ENCODE assay signal across 8 mouse cellular contexts in the genomic region with DNA sequence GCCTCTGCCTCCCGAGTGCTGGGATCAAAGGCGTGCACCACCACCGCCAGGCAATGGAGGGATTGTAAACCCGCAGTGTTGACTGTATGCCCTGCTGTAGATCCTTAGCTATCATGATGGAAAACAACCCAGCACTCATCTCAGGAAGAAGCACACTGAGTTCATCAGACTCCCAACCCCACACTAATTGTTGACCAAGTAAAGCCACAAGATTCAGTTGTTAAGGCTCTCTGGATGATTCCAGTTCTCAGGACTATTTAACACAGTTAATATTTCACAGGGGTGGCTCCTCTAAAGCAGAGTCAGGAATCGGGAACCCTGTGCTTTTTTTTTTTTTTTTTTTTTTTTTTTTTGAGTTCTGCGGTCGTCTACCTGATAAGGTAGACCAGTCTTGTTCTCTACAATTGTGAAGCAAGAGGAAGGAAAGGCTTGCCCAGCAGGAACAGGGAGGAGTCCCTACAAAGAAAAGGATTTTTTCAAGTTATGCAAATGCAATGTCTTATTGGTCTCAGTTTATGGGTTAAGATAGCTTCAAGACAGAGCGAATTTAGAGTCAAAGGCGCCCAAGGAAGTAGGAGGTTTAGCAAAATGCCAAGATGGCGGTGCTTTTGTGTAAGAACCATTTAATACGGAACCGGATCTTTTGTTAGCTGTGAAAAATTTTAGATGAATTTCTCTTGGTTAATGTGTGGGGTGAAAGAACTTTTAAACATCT. TPM values are rescaled to one million over a fixed set of nuclear protein-coding genes. Genes with fewer than 3 reads are reported as not detected.
A peak's percentile ranks its signal among the peaks of the same experiment; 100 is the strongest.
DNase-seq lines count a peak whose midpoint lies in the region; ATAC-seq lines count a peak whose summit lies in the region.

No protein-coding gene starts in this region.

- peak overlapping the region; percentile 77 for H3K9ac ChIP-seq in liver, embryonic 13.5 days
- no peak overlapping the region; the same call in 1 of the 2 replicates for H3K9ac ChIP-seq in stomach, embryonic 15.5 days

- H3K36me3 ChIP-seq in hindbrain, embryonic 10.5 days: no peaks in the 10 kb centered on the region
- no peaks in the 10 kb centered on the region for H3K36me3 ChIP-seq in liver, embryonic 13.5 days
- no peaks in the 10 kb centered on the region for H3K36me3 ChIP-seq in stomach, embryonic 15.5 days

- H3K4me1 ChIP-seq in hindbrain, embryonic 10.5 days (replicated peaks): peaks cover 38% of the 10 kb centered on the region
- H3K4me1 ChIP-seq in liver, embryonic 13.5 days (replicated peaks): peaks cover 63% of the 10 kb centered on the region
- peaks cover 23% of the 10 kb centered on the region for H3K4me1 ChIP-seq in stomach, embryonic 15.5 days

- H3K9me3 ChIP-seq in hindbrain, embryonic 10.5 days: no peaks in the 10 kb centered on the region
- no peaks in the 10 kb centered on the region for H3K9me3 ChIP-seq in liver, embryonic 13.5 days (replicated peaks)
- no peaks in the 10 kb centered on the region for H3K9me3 ChIP-seq in stomach, embryonic 15.5 days

- DNase-seq in gastrocnemius, adult 18-20 months (ENCODE audit: low spot score): peak; percentile 39
- DNase-seq in gastrocnemius, postnatal 25 days: no peak
- peak; percentile 84 for DNase-seq in R1 (ENCODE audit: low read depth, low spot score)
- no peak for DNase-seq in hindbrain, embryonic 10.5 days (ENCODE audit: low spot score)
- DNase-seq in liver, embryonic 13.5 days: no peak
- no peak for DNase-seq in right cerebral cortex, postnatal 14 days

- 0 out of 2 replicates have a peak overlapping the region, but pooled peaks have one; percentile 84 for H3K27ac ChIP-seq in hindbrain, embryonic 10.5 days
- H3K27ac ChIP-seq in liver, embryonic 13.5 days: no peak overlapping the region
- H3K27ac ChIP-seq in stomach, embryonic 15.5 days: peak overlapping the region; percentile 88

- ATAC-seq in liver, embryonic 13.5 days (ENCODE audit: low read depth): no peak
- ATAC-seq in stomach, embryonic 15.5 days (ENCODE audit: insufficient read depth, low FRiP score, low read depth): no peak
- ATAC-seq in activated CD4-positive, CD25-positive, alpha-beta regulatory T cell, adult 4 months: no peak

- H3K4me2 ChIP-seq in liver, embryonic 13.5 days: peak overlapping the region; percentile 99
- H3K4me2 ChIP-seq in stomach, embryonic 15.5 days: peak overlapping the region; percentile 82

- peak overlapping the region; percentile 66 for H3K4me3 ChIP-seq in hindbrain, embryonic 10.5 days
- peak overlapping the region; percentile 71 for H3K4me3 ChIP-seq in liver, embryonic 13.5 days (replicated peaks)
- H3K4me3 ChIP-seq in stomach, embryonic 15.5 days (replicated peaks): peak overlapping the region; percentile 56

- peaks cover 79% of the 10 kb centered on the region for H3K27me3 ChIP-seq in hindbrain, embryonic 10.5 days (ENCODE audit: insufficient read depth, poor library complexity, severe bottlenecking)
- peaks cover 39% of the 10 kb centered on the region for H3K27me3 ChIP-seq in liver, embryonic 13.5 days
- H3K27me3 ChIP-seq in stomach, embryonic 15.5 days (replicated peaks): peaks cover 2% of the 10 kb centered on the region; the same call in 1 of the 2 replicates

- 53% methylated on average over 12 of the region's 12 CpGs for WGBS in hindbrain, embryonic 10.5 days
- WGBS in liver, embryonic 13.5 days (ENCODE audit: insufficient replicate concordance): 35% methylated on average over 12 of the region's 12 CpGs
- 42% methylated on average over 12 of the region's 12 CpGs for WGBS in stomach, embryonic 15.5 days

RNA-seq across cellular contexts. Expression of a gene that starts 1.1 kb away (rescaled TPM):
- 100 to 1,000 TPM; 105 to 142 TPM for total RNA-seq in gastrocnemius, adult 18-20 months (2021)
- total RNA-seq in gastrocnemius, postnatal 25 days (2021): 100 to 1,000 TPM in 1 of 2 experiments, 10 to 100 TPM in 1; 98.1 to 101 TPM
- 1.1 and 1.2 TPM in 2 replicates for polyA plus RNA-seq in hindbrain, embryonic 10.5 days (2016; fragmentation: Nextera tagmentation; extraction: Ambion mirVana)
- 1.3 and 1.6 TPM in 2 replicates for polyA plus RNA-seq in liver, embryonic 13.5 days (2015; fragmentation: Nextera tagmentation; extraction: Ambion mirVana)
- polyA plus RNA-seq in stomach, embryonic 15.5 days (2015; fragmentation: Nextera tagmentation; extraction: Ambion mirVana): 6.8 and 8.1 TPM in 2 replicates
- 1 to 10 TPM; 1.7 to 2.8 TPM for polyA plus RNA-seq in activated CD4-positive, CD25-positive, alpha-beta regulatory T cell, adult 4 months (2017; shearing (Covaris generic))

Comparison
In these comparisons a context has a peak if more than half of its experiments do, and no peak if none do; other contexts are left out.
1. DNase-seq: peak in gastrocnemius, adult 18-20 months (single experiment) and R1 (single experiment); none in gastrocnemius, postnatal 25 days (single experiment), hindbrain, embryonic 10.5 days (single experiment), liver, embryonic 13.5 days (single experiment) and right cerebral cortex, postnatal 14 days (single experiment).
2. Peak in every context shown above with its lines, with median percentiles within 50 percentile points of each other: H3K4me3 ChIP-seq.